Mouse (Mus musculus): ENCODE measurements around the gene 4933424G06Rik. TPM values are rescaled to one million over a fixed set of nuclear protein-coding genes. Genes with fewer than 3 reads are reported as not detected.
A peak's percentile ranks its signal among the peaks of the same experiment; 100 is the strongest.

Gene 4933424G06Rik
- polyA plus RNA-seq, 1 experiment = not detected

GRCm38 (mm10) chr1:36780793-36781192 is 70.8 kb downstream of the 4933424G06Rik start:
- TF ChIP-seq POLR2A (IDR thresholded peaks at IDR 0.05; ENCODE audit: insufficient read depth, low read depth, low read length) (no peak), CTCF (IDR thresholded peaks at IDR 0.05; ENCODE audit: insufficient read depth, low read depth, low read length) (no peak)
- 92% methylated on average over 13 of the region's 13 CpGs for WGBS
- Histone ChIP-seq H3K27ac (ENCODE audit: insufficient read depth, low read depth, low read length) (no peak overlapping the region), H3K4me1 (ENCODE audit: control insufficient read depth, insufficient read depth, low read length) (peaks cover 9% of the 10 kb centered on the region), H3K4me3 (ENCODE audit: insufficient read depth, low read depth, low read length) (no peak overlapping the region)

GRCm38 (mm10) chr1:36782476-36782875 is 72.5 kb downstream of the 4933424G06Rik start:
- 85% methylated on average over 11 of the region's 11 CpGs for WGBS
- H3K27ac ChIP-seq (ENCODE audit: insufficient read depth, low read depth, low read length) = no peak overlapping the region
- no peak overlapping the region for H3K4me3 ChIP-seq (ENCODE audit: insufficient read depth, low read depth, low read length)
- peaks cover 9% of the 10 kb centered on the region for H3K4me1 ChIP-seq (ENCODE audit: control insufficient read depth, insufficient read depth, low read length)
- no peak for TF ChIP-seq CTCF (IDR thresholded peaks at IDR 0.05; ENCODE audit: insufficient read depth, low read depth, low read length)
- no peak for TF ChIP-seq POLR2A (IDR thresholded peaks at IDR 0.05; ENCODE audit: insufficient read depth, low read depth, low read length)

GRCm38 (mm10) chr1:36784365-36785134 is 74.6 kb downstream of the 4933424G06Rik start:
- H3K4me3 ChIP-seq (ENCODE audit: insufficient read depth, low read depth, low read length) = peak overlapping the region; percentile 54
- TF ChIP-seq POLR2A (IDR thresholded peaks at IDR 0.05; ENCODE audit: insufficient read depth, low read depth, low read length) (no peak), CTCF (IDR thresholded peaks at IDR 0.05; ENCODE audit: insufficient read depth, low read depth, low read length) (peak; percentile 80)
- no peak overlapping the region for H3K27ac ChIP-seq (ENCODE audit: insufficient read depth, low read depth, low read length)
- H3K4me1 ChIP-seq (ENCODE audit: control insufficient read depth, insufficient read depth, low read length) = peaks cover 9% of the 10 kb centered on the region
- WGBS = 3% methylated on average over 20 of the region's 20 CpGs

- no peak for TF ChIP-seq POLR2A (IDR thresholded peaks at IDR 0.05; ENCODE audit: insufficient read depth, low read depth, low read length)
- no peak for TF ChIP-seq CTCF (IDR thresholded peaks at IDR 0.05; ENCODE audit: insufficient read depth, low read depth, low read length)
- H3K4me1 ChIP-seq (ENCODE audit: control insufficient read depth, insufficient read depth, low read length) = peaks cover 9% of the 10 kb centered on the region
- peak overlapping the region; percentile 54 for H3K4me3 ChIP-seq (ENCODE audit: insufficient read depth, low read depth, low read length)
- no peak overlapping the region for H3K27ac ChIP-seq (ENCODE audit: insufficient read depth, low read depth, low read length)
- WGBS = 1% methylated on average over 16 of the region's 16 CpGs
Measured at GRCm38 (mm10) chr1:36785238-36785641, 75.3 kb downstream of the 4933424G06Rik start.

- 94% methylated on average over 7 of the region's 7 CpGs for WGBS
- Histone ChIP-seq H3K4me3 (ENCODE audit: insufficient read depth, low read depth, low read length) (no peak overlapping the region), H3K4me1 (ENCODE audit: control insufficient read depth, insufficient read depth, low read length) (peaks cover 9% of the 10 kb centered on the region), H3K27ac (ENCODE audit: insufficient read depth, low read depth, low read length) (no peak overlapping the region)
- no peak for TF ChIP-seq POLR2A (IDR thresholded peaks at IDR 0.05; ENCODE audit: insufficient read depth, low read depth, low read length)
- no peak for TF ChIP-seq CTCF (IDR thresholded peaks at IDR 0.05; ENCODE audit: insufficient read depth, low read depth, low read length)
Measured at GRCm38 (mm10) chr1:36786377-36786776, 76.4 kb downstream of the 4933424G06Rik start.

GRCm38 (mm10) chr1:36789416-36789815 is 79.5 kb downstream of the 4933424G06Rik start:
- TF ChIP-seq CTCF (IDR thresholded peaks at IDR 0.05; ENCODE audit: insufficient read depth, low read depth, low read length) (no peak), POLR2A (IDR thresholded peaks at IDR 0.05; ENCODE audit: insufficient read depth, low read depth, low read length) (no peak)
- WGBS = 48% methylated on average over 8 of the region's 8 CpGs
- H3K4me1 ChIP-seq (ENCODE audit: control insufficient read depth, insufficient read depth, low read length) = peaks cover 9% of the 10 kb centered on the region

GRCm38 (mm10) chr1:36796711-36797110 is 86.8 kb downstream of the 4933424G06Rik start:
- Histone ChIP-seq H3K27ac (ENCODE audit: insufficient read depth, low read depth, low read length) (no peak overlapping the region), H3K4me1 (ENCODE audit: control insufficient read depth, insufficient read depth, low read length) (peaks cover 19% of the 10 kb centered on the region), H3K4me3 (ENCODE audit: insufficient read depth, low read depth, low read length) (no peak overlapping the region)
- TF ChIP-seq CTCF (IDR thresholded peaks at IDR 0.05; ENCODE audit: insufficient read depth, low read depth, low read length) (no peak), POLR2A (IDR thresholded peaks at IDR 0.05; ENCODE audit: insufficient read depth, low read depth, low read length) (no peak)
- 83% methylated on average over 7 of the region's 7 CpGs for WGBS

More at GRCm38 (mm10) chr1:36789416-36789815, 79.5 kb downstream of the 4933424G06Rik start:
- no peak overlapping the region for H3K27ac ChIP-seq (ENCODE audit: insufficient read depth, low read depth, low read length)
- no peak overlapping the region for H3K4me3 ChIP-seq (ENCODE audit: insufficient read depth, low read depth, low read length)

- Histone ChIP-seq H3K4me1 (ENCODE audit: control insufficient read depth, insufficient read depth, low read length) (peaks cover 19% of the 10 kb centered on the region), H3K4me3 (ENCODE audit: insufficient read depth, low read depth, low read length) (no peak overlapping the region), H3K27ac (ENCODE audit: insufficient read depth, low read depth, low read length) (0 out of 2 replicates have a peak overlapping the region, but pooled peaks have one; percentile 22)
- WGBS = 51% methylated on average over 10 of the region's 10 CpGs
- TF ChIP-seq CTCF (IDR thresholded peaks at IDR 0.05; ENCODE audit: insufficient read depth, low read depth, low read length) (no peak), POLR2A (IDR thresholded peaks at IDR 0.05; ENCODE audit: insufficient read depth, low read depth, low read length) (no peak)
Measured at GRCm38 (mm10) chr1:36797481-36797880, 87.5 kb downstream of the 4933424G06Rik start.

- Histone ChIP-seq H3K27ac (ENCODE audit: insufficient read depth, low read depth, low read length) (no peak overlapping the region), H3K4me1 (ENCODE audit: control insufficient read depth, insufficient read depth, low read length) (peaks cover 23% of the 10 kb centered on the region), H3K4me3 (ENCODE audit: insufficient read depth, low read depth, low read length) (no peak overlapping the region)
- 64% methylated on average over 3 of the region's 3 CpGs for WGBS
- TF ChIP-seq POLR2A (IDR thresholded peaks at IDR 0.05; ENCODE audit: insufficient read depth, low read depth, low read length) (no peak), CTCF (IDR thresholded peaks at IDR 0.05; ENCODE audit: insufficient read depth, low read depth, low read length) (no peak)
Measured at GRCm38 (mm10) chr1:36800379-36801011, 90.5 kb downstream of the 4933424G06Rik start.

Measured in olfactory bulb, adult 2 months (tissue).